Mouse (Mus musculus) bone marrow macrophage, adult 2 months (primary cell): Measurements from ENCODE around the gene Bpnt1.

ENCODE experiments used
- CTCF ChIP-seq: IDR thresholded peaks from 2 replicates; pipeline ENCODE4 v1.5.1; 2012; ENCODE audit warnings: low read depth, mild to moderate bottlenecking, low read length, moderate library complexity
- POLR2A ChIP-seq: IDR thresholded peaks from 2 replicates; pipeline ENCODE4 v1.6.1; 2012; ENCODE audit warnings: mild to moderate bottlenecking, low read depth, low read length, borderline replicate concordance

DNA sequence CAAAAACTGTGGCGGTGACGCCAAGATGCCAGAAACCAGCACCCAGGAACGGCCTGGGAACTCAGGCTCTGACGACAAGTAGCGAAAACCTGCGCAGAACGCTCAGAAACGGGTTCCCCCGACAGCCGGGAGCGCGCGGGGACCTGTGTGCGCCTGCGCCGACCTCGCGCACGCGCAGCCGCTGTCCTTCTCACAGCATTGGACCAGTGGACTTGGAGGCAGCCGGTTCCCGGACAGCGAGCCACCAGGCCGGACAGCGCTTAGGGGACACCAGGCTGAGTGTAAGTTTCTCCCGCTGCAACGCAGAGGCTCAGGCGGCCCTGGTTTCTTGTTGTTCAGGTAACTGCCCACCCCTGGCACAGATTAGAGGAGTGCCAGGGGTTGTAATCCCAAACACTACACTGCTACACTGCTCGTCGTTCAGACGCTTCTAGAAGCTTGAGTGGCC, at the start of gene Bpnt1:
- TF ChIP-seq CTCF: no peak
- TF ChIP-seq POLR2A: no peak
